In the genomic region with DNA sequence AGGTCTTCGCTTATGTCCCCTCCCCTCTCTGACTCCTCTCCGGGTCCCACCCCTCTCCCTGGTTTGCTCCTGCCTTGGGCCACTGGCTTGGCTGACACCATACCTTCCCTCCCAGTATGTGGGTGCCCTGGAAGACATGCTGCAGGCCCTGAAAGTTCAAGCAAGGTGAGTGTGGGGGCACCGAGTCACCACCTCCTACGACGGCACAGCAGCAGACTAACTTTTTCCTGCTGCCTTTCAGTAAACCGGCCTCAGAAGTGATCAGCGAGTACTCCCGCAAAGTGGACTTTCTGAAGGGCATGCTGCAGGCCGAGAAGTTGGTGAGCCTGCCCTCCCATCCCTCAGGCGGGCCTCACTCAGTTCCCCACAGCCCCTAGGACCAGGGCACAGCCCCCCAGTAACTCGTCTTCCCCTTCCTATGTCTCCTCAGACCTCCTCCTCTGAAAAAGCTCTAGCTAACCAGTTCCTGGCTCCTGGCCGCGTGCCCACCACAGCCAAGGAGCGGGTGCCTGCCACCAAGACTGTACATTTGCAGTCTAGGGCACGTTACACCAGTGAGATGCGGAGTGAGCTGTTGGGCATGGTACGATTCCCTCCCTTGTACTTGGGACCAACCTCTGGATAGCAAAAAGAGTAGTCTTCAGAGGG, we compare ENCODE assay signal across 8 mouse cellular contexts. TPM values are rescaled to one million over a fixed set of nuclear protein-coding genes. Genes with fewer than 3 reads are reported as not detected.
DNase-seq lines count a peak whose midpoint lies in the region; ATAC-seq and TF ChIP-seq lines count a peak whose summit lies in the region.

No protein-coding gene starts in this region.

- no peak for DNase-seq in kidney, adult 9 months
- no peak for DNase-seq in gastrocnemius, adult 18-20 months (ENCODE audit: low spot score)
- no peak for DNase-seq in layer of hippocampus, adult 9-11 months
- no peak for DNase-seq in right cerebral cortex, postnatal 14 days

- peak overlapping the region; percentile 65 for H3K9ac ChIP-seq in kidney, embryonic 15.5 days
- peak overlapping the region; percentile 62 for H3K9ac ChIP-seq in forebrain, embryonic 15.5 days (replicated peaks)
- H3K9ac ChIP-seq in liver, embryonic 15.5 days, result peak overlapping the region; percentile 74

- peak overlapping the region; percentile 95 for H3K27ac ChIP-seq in kidney, embryonic 15.5 days
- H3K27ac ChIP-seq in bone marrow, adult 2 months (ENCODE audit: control insufficient read depth, insufficient read depth, low read depth, low read length, poor library complexity), result peak overlapping the region; percentile 91
- peak overlapping the region; percentile 94 for H3K27ac ChIP-seq in forebrain, embryonic 15.5 days (replicated peaks)
- peak overlapping the region; percentile 93 for H3K27ac ChIP-seq in liver, embryonic 15.5 days (replicated peaks)

- ATAC-seq in kidney, embryonic 15.5 days (replicated peaks; ENCODE audit: low FRiP score), result no peak; the same call in 1 of the 2 replicates
- ATAC-seq in forebrain, embryonic 15.5 days (replicated peaks), result peak; percentile 0; the same call in 1 of the 2 replicates
- no peak for ATAC-seq in liver, embryonic 15.5 days (ENCODE audit: insufficient read depth)

- H3K27me3 ChIP-seq in kidney, embryonic 15.5 days, result no peaks in the 10 kb centered on the region
- no peaks in the 10 kb centered on the region for H3K27me3 ChIP-seq in forebrain, embryonic 15.5 days
- H3K27me3 ChIP-seq in liver, embryonic 15.5 days, result no peaks in the 10 kb centered on the region

- peaks cover 31% of the 10 kb centered on the region for H3K4me1 ChIP-seq in kidney, embryonic 15.5 days
- peaks cover 2% of the 10 kb centered on the region; the same call in 1 of the 2 replicates for H3K4me1 ChIP-seq in bone marrow, adult 2 months (ENCODE audit: control insufficient read depth, insufficient read depth, low read length)
- peaks cover 25% of the 10 kb centered on the region for H3K4me1 ChIP-seq in forebrain, embryonic 15.5 days
- H3K4me1 ChIP-seq in liver, embryonic 15.5 days (replicated peaks), result peaks cover 55% of the 10 kb centered on the region

- no peaks in the 10 kb centered on the region for H3K9me3 ChIP-seq in kidney, embryonic 15.5 days (replicated peaks)
- H3K9me3 ChIP-seq in forebrain, embryonic 15.5 days, result no peaks in the 10 kb centered on the region
- H3K9me3 ChIP-seq in liver, embryonic 15.5 days (replicated peaks), result no peaks in the 10 kb centered on the region

- peak overlapping the region; percentile 84 for H3K4me2 ChIP-seq in kidney, embryonic 15.5 days
- H3K4me2 ChIP-seq in forebrain, embryonic 15.5 days (replicated peaks), result peak overlapping the region; percentile 63
- peak overlapping the region; percentile 89 for H3K4me2 ChIP-seq in liver, embryonic 15.5 days

- peaks cover 24% of the 10 kb centered on the region for H3K36me3 ChIP-seq in kidney, embryonic 15.5 days
- peaks cover 7% of the 10 kb centered on the region for H3K36me3 ChIP-seq in forebrain, embryonic 15.5 days
- H3K36me3 ChIP-seq in liver, embryonic 15.5 days (replicated peaks), result peaks cover 17% of the 10 kb centered on the region

- no peak for TF ChIP-seq POLR2A in bone marrow, adult 2 months (IDR thresholded peaks at IDR 0.05; ENCODE audit: borderline replicate concordance, control insufficient read depth, low read depth, low read length)

- peak overlapping the region; percentile 71 for H3K4me3 ChIP-seq in kidney, embryonic 15.5 days (replicated peaks)
- peak overlapping the region; percentile 80 for H3K4me3 ChIP-seq in bone marrow, adult 2 months (replicated peaks; ENCODE audit: control insufficient read depth, low read depth, low read length)
- H3K4me3 ChIP-seq in forebrain, embryonic 15.5 days, result peak overlapping the region; percentile 70
- H3K4me3 ChIP-seq in liver, embryonic 15.5 days (replicated peaks), result peak overlapping the region; percentile 89

- no peak for TF ChIP-seq CTCF in bone marrow, adult 2 months (IDR thresholded peaks at IDR 0.05; ENCODE audit: control insufficient read depth, insufficient read depth, low read length)

- 44% methylated on average over 17 of the region's 17 CpGs for WGBS in kidney, embryonic 15.5 days
- 21% methylated on average over 17 of the region's 17 CpGs for WGBS in bone marrow, adult 2 months
- 51% methylated on average over 17 of the region's 17 CpGs for WGBS in forebrain, embryonic 15.5 days
- 29% methylated on average over 17 of the region's 17 CpGs for WGBS in liver, embryonic 15.5 days (ENCODE audit: insufficient replicate concordance)

RNA-seq across cellular contexts. Expression of a gene that starts 1.0 kb away (rescaled TPM):
- 103 and 105 TPM in 2 replicates for polyA plus RNA-seq in kidney, embryonic 15.5 days (2015; fragmentation: Nextera tagmentation; extraction: Ambion mirVana)
- polyA plus RNA-seq in bone marrow, adult 2 months (2011; ENCODE audit: insufficient read depth, insufficient read length, low replicate concordance, missing spikeins), result 75.6 and 139 TPM in 2 replicates
- 98.4 and 102 TPM in 2 replicates for polyA plus RNA-seq in forebrain, embryonic 15.5 days (2015; fragmentation: Nextera tagmentation; extraction: Ambion mirVana)
- 38.7 and 41.1 TPM in 2 replicates for polyA plus RNA-seq in liver, embryonic 15.5 days (2015; fragmentation: Nextera tagmentation; extraction: Ambion mirVana)
- total RNA-seq in gastrocnemius, adult 18-20 months (2021), result 100 to 1,000 TPM; 100 to 109 TPM

RNA-seq across cellular contexts. Expression of a gene that starts 3.4 kb away (rescaled TPM):
- polyA plus RNA-seq in kidney, embryonic 15.5 days (2015; fragmentation: Nextera tagmentation; extraction: Ambion mirVana), result 6.6 and 7.1 TPM in 2 replicates
- 7.9 and 10.1 TPM in 2 replicates for polyA plus RNA-seq in bone marrow, adult 2 months (2011; ENCODE audit: insufficient read depth, insufficient read length, low replicate concordance, missing spikeins)
- polyA plus RNA-seq in forebrain, embryonic 15.5 days (2015; fragmentation: Nextera tagmentation; extraction: Ambion mirVana), result 7.3 and 8.0 TPM in 2 replicates
- polyA plus RNA-seq in liver, embryonic 15.5 days (2015; fragmentation: Nextera tagmentation; extraction: Ambion mirVana), result 4.6 and 5.2 TPM in 2 replicates
- 1 to 10 TPM; 6.1 to 6.2 TPM for total RNA-seq in gastrocnemius, adult 18-20 months (2021)

RNA-seq across cellular contexts. Expression of a gene that starts 14.1 kb away (rescaled TPM):
- 96.1 and 99.9 TPM in 2 replicates for polyA plus RNA-seq in kidney, embryonic 15.5 days (2015; fragmentation: Nextera tagmentation; extraction: Ambion mirVana)
- polyA plus RNA-seq in bone marrow, adult 2 months (2011; ENCODE audit: insufficient read depth, insufficient read length, low replicate concordance, missing spikeins), result 9.5 and 17.5 TPM in 2 replicates
- 15.5 and 16.6 TPM in 2 replicates for polyA plus RNA-seq in forebrain, embryonic 15.5 days (2015; fragmentation: Nextera tagmentation; extraction: Ambion mirVana)
- polyA plus RNA-seq in liver, embryonic 15.5 days (2015; fragmentation: Nextera tagmentation; extraction: Ambion mirVana), result 24.1 and 27.0 TPM in 2 replicates
- total RNA-seq in gastrocnemius, adult 18-20 months (2021), result 10 to 100 TPM; 20.8 to 22.4 TPM

RNA-seq across cellular contexts. Expression of a gene that starts 27.9 kb away (rescaled TPM):
- polyA plus RNA-seq in kidney, embryonic 15.5 days (2015; fragmentation: Nextera tagmentation; extraction: Ambion mirVana), result 19.1 and 22.3 TPM in 2 replicates
- polyA plus RNA-seq in bone marrow, adult 2 months (2011; ENCODE audit: insufficient read depth, insufficient read length, low replicate concordance, missing spikeins), result 7.2 and 15.9 TPM in 2 replicates
- 5.5 and 6.0 TPM in 2 replicates for polyA plus RNA-seq in forebrain, embryonic 15.5 days (2015; fragmentation: Nextera tagmentation; extraction: Ambion mirVana)
- polyA plus RNA-seq in liver, embryonic 15.5 days (2015; fragmentation: Nextera tagmentation; extraction: Ambion mirVana), result 3.3 and 5.2 TPM in 2 replicates
- 1 to 10 TPM; 4.7 to 6.9 TPM for total RNA-seq in gastrocnemius, adult 18-20 months (2021)

RNA-seq across cellular contexts. Expression of a gene that starts 29.0 kb away (rescaled TPM):
- 117 and 118 TPM in 2 replicates for polyA plus RNA-seq in kidney, embryonic 15.5 days (2015; fragmentation: Nextera tagmentation; extraction: Ambion mirVana)
- polyA plus RNA-seq in bone marrow, adult 2 months (2011; ENCODE audit: insufficient read depth, insufficient read length, low replicate concordance, missing spikeins), result 45.8 and 70.5 TPM in 2 replicates
- polyA plus RNA-seq in forebrain, embryonic 15.5 days (2015; fragmentation: Nextera tagmentation; extraction: Ambion mirVana), result 102 and 108 TPM in 2 replicates
- 56.0 and 58.5 TPM in 2 replicates for polyA plus RNA-seq in liver, embryonic 15.5 days (2015; fragmentation: Nextera tagmentation; extraction: Ambion mirVana)
- total RNA-seq in gastrocnemius, adult 18-20 months (2021), result 10 to 100 TPM; 63.4 to 71.9 TPM
